Mouse (Mus musculus): ENCODE data around the gene Phc2. TPM values are rescaled to one million over a fixed set of nuclear protein-coding genes. Genes with fewer than 3 reads are reported as not detected.

The Phc2 gene
- polyA plus RNA-seq, 1 experiment from 2014 or later, result 56.3 TPM

GRCm38 (mm10) chr4:128693207-128693606, 38.7 kb downstream of the Phc2 start:
- H3K27ac ChIP-seq (ENCODE audit: low read length), result no peak overlapping the region
- 29% methylated on average over 5 of the region's 5 CpGs for WGBS
- no peaks in the 10 kb centered on the region for H3K9me3 ChIP-seq (ENCODE audit: low read length)
- TF ChIP-seq EP300 (IDR thresholded peaks at IDR 0.05), result no peak
- no peak for TF ChIP-seq CTCF (IDR thresholded peaks at IDR 0.05)
- DNase-seq (ENCODE audit: low spot score) (no peak), ATAC-seq (no peak)
- H3K27me3 ChIP-seq (replicated peaks; ENCODE audit: insufficient read depth, low read length), result no peaks in the 10 kb centered on the region
- H3K9ac ChIP-seq (replicated peaks; ENCODE audit: low read depth), result no peak overlapping the region
- peaks cover 5% of the 10 kb centered on the region; the same call in 1 of the 2 replicates for H3K4me1 ChIP-seq (ENCODE audit: insufficient read depth, low read depth, low read length)
- H3K4me2 ChIP-seq (replicated peaks; ENCODE audit: low read depth, low read length), result no peak overlapping the region
- H3K4me3 ChIP-seq (ENCODE audit: low read depth, low read length), result no peak overlapping the region
- H3K36me3 ChIP-seq (ENCODE audit: insufficient read depth, low read length), result no peaks in the 10 kb centered on the region

DNA sequence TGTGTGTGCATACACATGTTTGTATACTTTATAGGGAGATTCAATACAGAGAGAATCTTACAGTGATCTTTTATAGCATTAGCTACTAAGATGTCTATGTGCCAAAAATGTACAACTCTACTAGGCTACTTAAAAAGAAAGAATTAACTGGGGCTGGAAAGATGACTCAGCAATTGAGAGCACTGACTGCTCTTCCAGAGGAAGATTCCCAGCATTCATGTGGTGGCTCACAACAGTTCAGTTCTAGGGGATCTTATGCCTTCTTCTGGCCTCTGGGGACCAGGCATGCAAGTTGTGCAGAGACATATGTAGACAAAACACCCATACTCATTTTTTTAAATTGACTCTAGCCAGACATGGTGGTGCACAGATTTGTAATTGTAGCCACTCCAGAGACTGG, 39.8 kb downstream of the Phc2 start:
- no peak for TF ChIP-seq CTCF (IDR thresholded peaks at IDR 0.05)
- no peak for TF ChIP-seq EP300 (IDR thresholded peaks at IDR 0.05)
- Histone ChIP-seq H3K9me3 (ENCODE audit: low read length) (no peaks in the 10 kb centered on the region), H3K4me2 (replicated peaks; ENCODE audit: low read depth, low read length) (no peak overlapping the region), H3K27me3 (replicated peaks; ENCODE audit: insufficient read depth, low read length) (no peaks in the 10 kb centered on the region), H3K4me3 (ENCODE audit: low read depth, low read length) (no peak overlapping the region), H3K27ac (ENCODE audit: low read length) (no peak overlapping the region), H3K36me3 (ENCODE audit: insufficient read depth, low read length) (no peaks in the 10 kb centered on the region), H3K4me1 (ENCODE audit: insufficient read depth, low read depth, low read length) (peaks cover 5% of the 10 kb centered on the region; the same call in 1 of the 2 replicates), H3K9ac (replicated peaks; ENCODE audit: low read depth) (no peak overlapping the region)
- ATAC-seq (no peak), DNase-seq (ENCODE audit: low spot score) (no peak)

DNA sequence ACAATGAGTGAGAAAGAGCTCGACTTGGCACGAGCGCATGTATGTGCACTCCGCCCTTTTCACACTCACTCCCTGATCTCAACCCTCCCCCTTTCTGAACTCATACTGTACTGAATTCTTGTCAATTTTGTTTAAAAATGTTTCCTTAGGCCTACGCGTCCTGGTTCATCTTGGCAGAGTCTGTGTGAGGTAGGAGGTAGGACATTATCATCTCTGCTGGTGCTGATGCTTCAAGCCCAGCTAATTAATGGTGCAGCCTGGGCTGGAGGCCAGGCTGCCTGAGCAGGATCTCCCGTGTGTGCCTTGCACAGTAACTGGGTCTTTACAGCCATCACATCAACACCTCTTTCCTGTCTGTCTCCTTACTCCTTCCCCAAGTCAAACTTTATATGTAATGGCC, 40.6 kb downstream of the Phc2 start:
- Histone ChIP-seq H3K27me3 (replicated peaks; ENCODE audit: insufficient read depth, low read length) (no peaks in the 10 kb centered on the region), H3K4me1 (ENCODE audit: insufficient read depth, low read depth, low read length) (peaks cover 5% of the 10 kb centered on the region; the same call in 1 of the 2 replicates), H3K9me3 (ENCODE audit: low read length) (no peaks in the 10 kb centered on the region), H3K27ac (ENCODE audit: low read length) (no peak overlapping the region), H3K9ac (replicated peaks; ENCODE audit: low read depth) (no peak overlapping the region), H3K36me3 (ENCODE audit: insufficient read depth, low read length) (no peaks in the 10 kb centered on the region), H3K4me2 (replicated peaks; ENCODE audit: low read depth, low read length) (no peak overlapping the region), H3K4me3 (ENCODE audit: low read depth, low read length) (no peak overlapping the region)
- ATAC-seq (no peak), DNase-seq (ENCODE audit: low spot score) (no peak)
- TF ChIP-seq EP300 (IDR thresholded peaks at IDR 0.05), result no peak
- TF ChIP-seq CTCF (IDR thresholded peaks at IDR 0.05), result no peak
- WGBS, result 48% methylated on average over 7 of the region's 7 CpGs

GRCm38 (mm10) chr4:128698011-128698861, 43.7 kb downstream of the Phc2 start:
- DNase-seq (ENCODE audit: low spot score) (peak; percentile 73), ATAC-seq (peak; percentile 76)
- Histone ChIP-seq H3K9ac (replicated peaks; ENCODE audit: low read depth) (no peak overlapping the region), H3K27ac (ENCODE audit: low read length) (peak overlapping the region; percentile 54), H3K4me2 (replicated peaks; ENCODE audit: low read depth, low read length) (no peak overlapping the region), H3K36me3 (ENCODE audit: insufficient read depth, low read length) (no peaks in the 10 kb centered on the region), H3K4me1 (ENCODE audit: insufficient read depth, low read depth, low read length) (no peaks in the 10 kb centered on the region), H3K9me3 (ENCODE audit: low read length) (no peaks in the 10 kb centered on the region), H3K4me3 (ENCODE audit: low read depth, low read length) (no peak overlapping the region), H3K27me3 (replicated peaks; ENCODE audit: insufficient read depth, low read length) (no peaks in the 10 kb centered on the region)
- TF ChIP-seq CTCF (IDR thresholded peaks at IDR 0.05) (0 out of 2 replicates have a peak, but pooled peaks have one; percentile 24), EP300 (IDR thresholded peaks at IDR 0.05) (0 out of 2 replicates have a peak, but pooled peaks have one; percentile 15)
- 36% methylated on average over 12 of the region's 12 CpGs for WGBS

DNA sequence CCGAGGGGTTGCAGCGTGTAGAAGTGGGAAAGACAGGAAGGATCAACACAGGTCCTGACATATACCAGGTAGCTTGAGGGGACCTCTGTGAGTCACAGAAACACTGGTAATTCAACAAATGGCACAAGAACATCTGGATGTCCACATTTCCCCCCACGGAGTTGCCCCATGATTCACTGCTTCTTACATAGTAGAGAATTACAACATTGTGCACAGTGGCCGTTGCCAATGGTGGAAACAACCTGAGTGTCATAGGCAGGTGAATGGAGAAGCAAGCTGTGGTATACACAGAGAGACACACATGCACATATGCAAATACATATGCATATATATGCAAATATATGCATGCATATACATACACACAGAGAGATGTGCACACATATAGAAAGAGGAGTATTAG, 45.4 kb downstream of the Phc2 start:
- TF ChIP-seq CTCF (IDR thresholded peaks at IDR 0.05) (no peak), EP300 (IDR thresholded peaks at IDR 0.05) (no peak)
- Histone ChIP-seq H3K4me2 (replicated peaks; ENCODE audit: low read depth, low read length) (no peak overlapping the region), H3K9ac (replicated peaks; ENCODE audit: low read depth) (no peak overlapping the region), H3K4me3 (ENCODE audit: low read depth, low read length) (no peak overlapping the region), H3K27me3 (replicated peaks; ENCODE audit: insufficient read depth, low read length) (no peaks in the 10 kb centered on the region), H3K9me3 (ENCODE audit: low read length) (no peaks in the 10 kb centered on the region), H3K36me3 (ENCODE audit: insufficient read depth, low read length) (no peaks in the 10 kb centered on the region), H3K27ac (ENCODE audit: low read length) (no peak overlapping the region), H3K4me1 (ENCODE audit: insufficient read depth, low read depth, low read length) (no peaks in the 10 kb centered on the region)
- WGBS, result 90% methylated on average over 4 of the region's 4 CpGs
- DNase-seq (ENCODE audit: low spot score), result no peak
- ATAC-seq, result no peak

DNA sequence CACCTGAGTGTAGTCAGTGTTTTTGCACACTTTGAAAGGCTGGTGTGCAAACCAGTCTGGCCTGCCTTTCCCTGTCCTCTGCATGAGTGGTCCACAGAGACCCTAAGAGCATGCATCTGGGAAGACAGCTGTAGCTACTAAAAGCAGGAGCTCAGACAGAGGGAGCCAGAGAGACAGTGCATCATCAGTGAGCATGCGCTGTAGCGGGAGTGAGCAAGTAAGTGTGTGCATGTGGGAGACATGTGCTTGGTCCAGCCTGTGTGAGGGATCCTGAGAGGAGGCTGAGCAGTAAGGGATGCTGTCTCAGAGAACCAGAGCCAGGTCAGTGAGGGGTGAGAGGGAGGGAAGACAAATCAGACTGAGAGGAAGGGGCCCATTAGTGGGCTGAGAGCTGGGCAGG, 46.0 kb downstream of the Phc2 start:
- Histone ChIP-seq H3K4me1 (ENCODE audit: insufficient read depth, low read depth, low read length) (no peaks in the 10 kb centered on the region), H3K36me3 (ENCODE audit: insufficient read depth, low read length) (no peaks in the 10 kb centered on the region), H3K4me3 (ENCODE audit: low read depth, low read length) (no peak overlapping the region), H3K27me3 (replicated peaks; ENCODE audit: insufficient read depth, low read length) (no peaks in the 10 kb centered on the region), H3K9ac (replicated peaks; ENCODE audit: low read depth) (no peak overlapping the region), H3K27ac (ENCODE audit: low read length) (no peak overlapping the region), H3K4me2 (replicated peaks; ENCODE audit: low read depth, low read length) (no peak overlapping the region), H3K9me3 (ENCODE audit: low read length) (no peaks in the 10 kb centered on the region)
- no peak for ATAC-seq
- TF ChIP-seq CTCF (IDR thresholded peaks at IDR 0.05), result peak; percentile 43
- TF ChIP-seq EP300 (IDR thresholded peaks at IDR 0.05), result no peak
- no peak for DNase-seq (ENCODE audit: low spot score)
- WGBS, result 59% methylated on average over 2 of the region's 2 CpGs
